Mouse (Mus musculus): ENCODE results near the gene Car5a. TPM values are rescaled to one million over a fixed set of nuclear protein-coding genes. Genes with fewer than 3 reads are reported as not detected.

The Car5a gene
- polyA plus RNA-seq, 1 experiment from 2014 or later = not detected

GRCm38 (mm10) chr8:121905864-121906263 lies 38.8 kb downstream of the Car5a start:
- Histone ChIP-seq H3K36me3 (replicated peaks; ENCODE audit: control insufficient read depth, insufficient read depth) (no peaks in the 10 kb centered on the region), H3K27ac (no peak overlapping the region), H3K4me3 (replicated peaks; ENCODE audit: low read length) (peak overlapping the region; percentile 66), H3K9ac (peak overlapping the region; percentile 68), H3K4me1 (replicated peaks; ENCODE audit: control insufficient read depth, insufficient read depth, low read length) (peaks cover 22% of the 10 kb centered on the region), H3K27me3 (ENCODE audit: control insufficient read depth, insufficient read depth, low read length) (no peaks in the 10 kb centered on the region; the same call in 1 of the 2 replicates), H3K4me2 (replicated peaks) (peak overlapping the region; percentile 78), H3K9me3 (ENCODE audit: control insufficient read depth, low read length) (no peaks in the 10 kb centered on the region)
- WGBS = 41% methylated on average over 5 of the region's 5 CpGs
- no peak for DNase-seq (ENCODE audit: low spot score)
- ATAC-seq (ENCODE audit: low FRiP score) = no peak

DNA sequence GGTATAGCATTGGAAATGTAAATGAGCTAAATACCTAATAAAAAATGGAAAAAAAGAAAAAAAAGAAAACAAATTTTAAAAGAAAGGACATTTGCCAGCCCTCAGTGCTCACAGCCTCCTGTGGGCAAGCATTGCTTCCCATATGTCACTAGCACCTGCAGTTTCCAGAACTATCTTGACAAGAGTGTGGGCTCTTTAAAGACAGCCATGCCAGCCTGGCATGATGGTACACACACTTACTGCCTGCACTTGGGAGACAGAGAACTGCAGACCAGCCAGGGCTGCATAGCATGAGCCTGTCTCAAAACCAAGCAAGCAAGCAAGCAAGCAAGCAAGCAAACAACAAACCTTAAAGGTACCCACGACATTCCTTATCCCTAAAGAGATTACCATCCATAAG lies 39.3 kb downstream of the Car5a start:
- no peak for DNase-seq (ENCODE audit: low spot score)
- Histone ChIP-seq H3K27ac (no peak overlapping the region), H3K36me3 (replicated peaks; ENCODE audit: control insufficient read depth, insufficient read depth) (no peaks in the 10 kb centered on the region), H3K9ac (peak overlapping the region; percentile 68), H3K4me1 (replicated peaks; ENCODE audit: control insufficient read depth, insufficient read depth, low read length) (peaks cover 22% of the 10 kb centered on the region), H3K9me3 (ENCODE audit: control insufficient read depth, low read length) (no peaks in the 10 kb centered on the region), H3K4me3 (replicated peaks; ENCODE audit: low read length) (peak overlapping the region; percentile 66), H3K27me3 (ENCODE audit: control insufficient read depth, insufficient read depth, low read length) (no peaks in the 10 kb centered on the region; the same call in 1 of the 2 replicates), H3K4me2 (replicated peaks) (peak overlapping the region; percentile 78)
- no peak for ATAC-seq (ENCODE audit: low FRiP score)
- WGBS = 65% methylated on average over 1 of the region's 1 CpGs

DNA sequence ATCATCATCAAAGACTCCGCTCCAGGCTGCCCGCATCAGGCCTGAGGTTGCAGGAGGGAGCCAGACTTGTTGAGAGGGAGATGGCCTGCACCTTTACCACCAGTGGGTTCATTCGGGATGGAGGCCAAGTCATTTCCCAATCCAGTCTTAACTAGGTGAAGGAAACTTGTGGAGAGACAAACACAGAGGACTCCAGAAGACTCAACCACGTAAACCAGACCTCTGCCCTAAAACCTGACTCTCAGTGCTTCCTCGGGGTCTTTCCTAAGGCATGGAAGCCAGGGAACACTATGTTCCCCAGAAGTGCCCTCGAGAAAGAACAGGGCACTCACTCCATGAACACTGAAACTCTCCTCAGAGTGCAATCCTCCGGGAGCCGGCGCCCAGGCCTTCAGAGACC lies 39.7 kb downstream of the Car5a start:
- ATAC-seq (ENCODE audit: low FRiP score) = no peak
- 85% methylated on average over 9 of the region's 9 CpGs for whole genome bisulfite sequencing
- Histone ChIP-seq H3K36me3 (replicated peaks; ENCODE audit: control insufficient read depth, insufficient read depth) (no peaks in the 10 kb centered on the region), H3K27ac (no peak overlapping the region), H3K4me2 (replicated peaks) (peak overlapping the region; percentile 78), H3K9me3 (ENCODE audit: control insufficient read depth, low read length) (no peaks in the 10 kb centered on the region), H3K27me3 (ENCODE audit: control insufficient read depth, insufficient read depth, low read length) (no peaks in the 10 kb centered on the region; the same call in 1 of the 2 replicates), H3K9ac (peak overlapping the region; percentile 68), H3K4me1 (replicated peaks; ENCODE audit: control insufficient read depth, insufficient read depth, low read length) (peaks cover 22% of the 10 kb centered on the region), H3K4me3 (replicated peaks; ENCODE audit: low read length) (peak overlapping the region; percentile 66)
- no peak for DNase-seq (ENCODE audit: low spot score)

- no peak for DNase-seq (ENCODE audit: low spot score)
- Histone ChIP-seq H3K27me3 (ENCODE audit: control insufficient read depth, insufficient read depth, low read length) (no peaks in the 10 kb centered on the region; the same call in 1 of the 2 replicates), H3K36me3 (replicated peaks; ENCODE audit: control insufficient read depth, insufficient read depth) (no peaks in the 10 kb centered on the region), H3K9me3 (ENCODE audit: control insufficient read depth, low read length) (no peaks in the 10 kb centered on the region), H3K4me3 (replicated peaks; ENCODE audit: low read length) (peak overlapping the region; percentile 66; the same call in 1 of the 2 replicates), H3K9ac (0 out of 2 replicates have a peak overlapping the region, but pooled peaks have one; percentile 68), H3K27ac (no peak overlapping the region), H3K4me2 (replicated peaks) (no peak overlapping the region), H3K4me1 (replicated peaks; ENCODE audit: control insufficient read depth, insufficient read depth, low read length) (peaks cover 25% of the 10 kb centered on the region)
- WGBS = 68% methylated on average over 6 of the region's 6 CpGs
- ATAC-seq (ENCODE audit: low FRiP score) = no peak
These were observed 40.7 kb downstream of the Car5a start for GRCm38 (mm10) chr8:121903977-121904376.

- ATAC-seq (ENCODE audit: low FRiP score) (no peak), DNase-seq (ENCODE audit: low spot score) (no peak)
- no peaks in the 10 kb centered on the region for H3K36me3 ChIP-seq (replicated peaks; ENCODE audit: control insufficient read depth, insufficient read depth)
- H3K27ac ChIP-seq = no peak overlapping the region; the same call in 1 of the 2 replicates
- no peaks in the 10 kb centered on the region for H3K27me3 ChIP-seq (ENCODE audit: control insufficient read depth, insufficient read depth, low read length)
- peak overlapping the region; percentile 25; the same call in 1 of the 2 replicates for H3K9ac ChIP-seq
- H3K9me3 ChIP-seq (ENCODE audit: control insufficient read depth, low read length) = no peaks in the 10 kb centered on the region
- peaks cover 43% of the 10 kb centered on the region for H3K4me1 ChIP-seq (replicated peaks; ENCODE audit: control insufficient read depth, insufficient read depth, low read length)
- H3K4me3 ChIP-seq (replicated peaks; ENCODE audit: low read length) = no peak overlapping the region
- H3K4me2 ChIP-seq (replicated peaks) = peak overlapping the region; percentile 13; the same call in 1 of the 2 replicates
- 63% methylated on average over 8 of the region's 8 CpGs for WGBS
These were observed 43.0 kb downstream of the Car5a start for GRCm38 (mm10) chr8:121901498-121902236.

DNA sequence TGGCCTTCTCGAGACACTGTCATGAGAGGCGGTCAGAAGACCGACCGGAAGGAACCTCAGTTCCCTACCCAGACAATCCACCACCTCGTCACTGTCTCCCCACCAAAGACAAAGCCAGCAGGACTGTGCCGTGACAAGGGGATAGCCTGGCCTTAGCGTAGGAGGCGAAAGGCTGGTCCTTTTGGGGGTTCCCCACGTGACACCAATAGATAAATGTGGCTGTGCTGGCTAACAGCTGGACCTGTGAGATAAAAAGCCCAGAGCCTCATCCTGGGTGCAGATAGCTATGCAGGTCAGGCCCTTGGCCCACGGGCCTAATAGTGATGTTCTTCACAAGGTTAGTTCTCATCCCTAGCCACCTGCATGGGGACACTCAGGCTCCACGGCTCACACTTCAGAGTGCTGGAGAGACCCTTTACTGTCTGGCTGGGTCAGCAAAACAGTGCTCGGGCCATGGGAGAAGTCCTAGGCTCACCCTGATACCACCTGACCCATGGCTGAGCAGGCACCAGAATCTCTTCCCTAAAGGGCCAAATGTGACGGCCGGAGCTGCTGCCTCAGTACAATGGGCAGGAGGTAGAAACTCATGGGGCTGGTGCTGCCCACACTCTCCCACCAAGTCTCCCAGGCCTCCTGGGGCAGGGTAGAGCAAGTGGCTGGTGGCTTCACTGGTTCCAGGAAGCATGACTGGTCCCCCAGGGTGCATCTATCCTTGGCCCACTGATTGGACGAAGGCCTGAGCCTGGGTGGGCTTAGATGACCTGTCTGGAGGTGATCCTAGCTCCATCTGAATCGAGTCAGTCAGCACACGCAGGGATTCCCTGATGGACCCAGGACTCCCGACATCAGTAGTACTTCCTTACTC lies 45.3 kb downstream of the Car5a start:
- Histone ChIP-seq H3K27ac (peak overlapping the region; percentile 14; the same call in 1 of the 2 replicates), H3K4me2 (replicated peaks) (peak overlapping the region; percentile 6), H3K4me3 (replicated peaks; ENCODE audit: low read length) (no peak overlapping the region), H3K4me1 (replicated peaks; ENCODE audit: control insufficient read depth, insufficient read depth, low read length) (peaks cover 39% of the 10 kb centered on the region), H3K36me3 (replicated peaks; ENCODE audit: control insufficient read depth, insufficient read depth) (peaks cover 7% of the 10 kb centered on the region; the same call in 1 of the 2 replicates), H3K27me3 (ENCODE audit: control insufficient read depth, insufficient read depth, low read length) (no peaks in the 10 kb centered on the region), H3K9me3 (ENCODE audit: control insufficient read depth, low read length) (no peaks in the 10 kb centered on the region), H3K9ac (peak overlapping the region; percentile 28; the same call in 1 of the 2 replicates)
- ATAC-seq (ENCODE audit: low FRiP score) (no peak), DNase-seq (ENCODE audit: low spot score) (no peak)
- WGBS = 65% methylated on average over 18 of the region's 18 CpGs

GRCm38 (mm10) chr8:121898401-121898931 lies 46.2 kb downstream of the Car5a start:
- 5% methylated on average over 4 of the region's 4 CpGs for WGBS
- Histone ChIP-seq H3K27me3 (ENCODE audit: control insufficient read depth, insufficient read depth, low read length) (no peaks in the 10 kb centered on the region), H3K27ac (peak overlapping the region; percentile 51; the same call in 1 of the 2 replicates), H3K4me2 (replicated peaks) (peak overlapping the region; percentile 6), H3K36me3 (replicated peaks; ENCODE audit: control insufficient read depth, insufficient read depth) (peaks cover 11% of the 10 kb centered on the region; the same call in 1 of the 2 replicates), H3K9me3 (ENCODE audit: control insufficient read depth, low read length) (no peaks in the 10 kb centered on the region), H3K4me1 (replicated peaks; ENCODE audit: control insufficient read depth, insufficient read depth, low read length) (peaks cover 39% of the 10 kb centered on the region), H3K4me3 (replicated peaks; ENCODE audit: low read length) (peak overlapping the region; percentile 10; the same call in 1 of the 2 replicates), H3K9ac (peak overlapping the region; percentile 38)
- ATAC-seq (ENCODE audit: low FRiP score) (peak; percentile 70), DNase-seq (ENCODE audit: low spot score) (peak; percentile 46)

- ATAC-seq (ENCODE audit: low FRiP score) = peak; percentile 49; the same call in 1 of the 2 replicates
- 14% methylated on average over 7 of the region's 7 CpGs for WGBS
- H3K9ac ChIP-seq = peak overlapping the region; percentile 40
- H3K4me2 ChIP-seq (replicated peaks) = peak overlapping the region; percentile 6
- H3K4me1 ChIP-seq (replicated peaks; ENCODE audit: control insufficient read depth, insufficient read depth, low read length) = peaks cover 39% of the 10 kb centered on the region
- peak overlapping the region; percentile 51; the same call in 1 of the 2 replicates for H3K27ac ChIP-seq
- H3K27me3 ChIP-seq (ENCODE audit: control insufficient read depth, insufficient read depth, low read length) = no peaks in the 10 kb centered on the region
- peaks cover 11% of the 10 kb centered on the region; the same call in 1 of the 2 replicates for H3K36me3 ChIP-seq (replicated peaks; ENCODE audit: control insufficient read depth, insufficient read depth)
- peak overlapping the region; percentile 10; the same call in 1 of the 2 replicates for H3K4me3 ChIP-seq (replicated peaks; ENCODE audit: low read length)
- no peaks in the 10 kb centered on the region for H3K9me3 ChIP-seq (ENCODE audit: control insufficient read depth, low read length)
- no peak for DNase-seq (ENCODE audit: low spot score)
These were observed 46.8 kb downstream of the Car5a start for GRCm38 (mm10) chr8:121897871-121898381.
